Mouse (Mus musculus) yolk sac, embryonic 10.5 days (tissue): ENCODE data around the gene Klhdc8b.

Experiments
- DNase-seq: peaks from one replicate; pipeline ENCODE4 v3.0.0-alpha.2; 2017; ENCODE audit warnings: low spot score

The Klhdc8b gene

DNA sequence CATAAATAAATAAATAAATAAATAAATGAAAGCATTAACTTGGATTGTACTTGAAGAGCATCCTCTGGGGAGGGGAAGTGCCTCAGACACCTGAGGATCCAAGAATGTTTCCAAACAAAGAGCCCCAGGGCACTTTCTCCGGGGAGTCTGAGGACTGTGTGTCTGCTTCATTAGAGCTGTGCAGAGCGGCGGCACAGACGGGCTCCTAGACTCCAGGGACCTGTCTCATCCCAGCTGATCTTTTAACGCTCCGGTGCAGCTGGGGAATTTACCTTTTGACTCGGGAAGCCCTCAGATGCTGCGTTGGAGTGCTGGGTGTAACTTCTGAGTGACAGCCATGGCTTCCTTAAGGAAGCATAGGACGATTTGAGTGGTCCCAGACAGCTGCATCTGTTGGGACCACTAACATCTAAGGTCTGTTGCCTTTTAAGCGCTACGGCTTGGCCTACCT is at the start of gene Klhdc8b:
Gene Klhdc8b (minus strand): TSS at position 401 of the 451 bp plus-strand sequence.
- DNase-seq: no peak

DNA sequence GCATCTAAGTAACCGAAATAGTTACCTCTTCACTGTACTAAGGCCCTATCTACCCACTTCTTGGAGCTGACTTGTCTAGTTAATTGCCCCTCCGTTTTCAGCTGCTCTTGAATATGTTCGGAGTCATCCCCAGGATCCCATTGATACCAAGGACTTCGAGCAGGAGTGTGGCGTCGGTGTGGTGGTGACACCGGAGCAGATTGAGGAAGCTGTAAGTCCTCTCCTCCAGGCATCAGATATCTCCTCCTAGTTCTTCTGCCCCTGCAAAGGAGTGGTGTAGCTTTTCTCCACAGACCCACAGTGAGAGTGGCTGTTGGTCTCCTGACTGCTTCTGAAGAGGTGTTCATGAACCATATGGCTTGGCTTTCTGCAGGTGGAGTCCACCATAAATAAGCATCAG is 47.4 kb upstream of the Klhdc8b start:
- DNase-seq: no peak

DNA sequence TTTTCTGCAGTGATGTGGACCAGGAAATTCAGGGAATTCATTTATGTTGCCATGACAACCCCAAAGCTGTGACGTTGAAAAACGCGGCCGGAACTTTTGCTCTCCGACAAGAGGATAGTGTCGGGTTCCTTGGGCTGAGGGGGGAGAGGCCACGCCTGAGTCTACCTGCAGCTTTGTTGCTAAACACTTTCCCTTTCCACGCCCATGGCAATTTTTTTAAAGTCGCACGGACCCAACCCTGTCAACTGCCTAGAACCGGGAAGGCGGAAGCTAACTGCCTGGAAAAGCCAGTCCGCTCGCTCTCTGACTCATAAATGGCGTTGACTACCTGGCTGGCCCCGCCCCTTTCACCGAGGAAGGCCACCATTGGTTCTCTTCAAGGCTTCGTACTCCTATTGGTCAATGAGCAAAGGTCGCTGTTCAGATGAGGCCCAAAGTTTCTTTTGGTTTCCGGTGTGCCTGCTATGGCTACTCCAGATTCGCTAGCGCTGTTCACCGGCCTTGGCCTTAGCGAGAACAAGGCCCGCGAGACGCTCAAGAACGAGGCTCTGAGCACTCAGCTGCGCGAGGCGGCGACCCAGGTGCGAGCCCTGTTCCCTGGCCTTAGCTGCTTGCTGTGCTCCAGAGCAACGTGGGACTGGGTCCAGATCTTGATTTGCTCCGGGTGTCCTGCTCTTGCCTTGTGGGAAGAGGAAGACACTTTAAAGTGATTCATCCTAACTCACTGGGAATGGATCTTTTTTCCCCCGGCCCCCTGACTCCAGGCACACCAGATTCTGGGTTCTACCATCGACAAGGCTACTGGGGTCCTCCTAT is 46.4 kb upstream of the Klhdc8b start, which contains the start of gene Qars:
Gene Qars (plus strand): TSS at position 88 of the 816 bp plus-strand sequence.
- DNase-seq: peak; percentile 97

DNA sequence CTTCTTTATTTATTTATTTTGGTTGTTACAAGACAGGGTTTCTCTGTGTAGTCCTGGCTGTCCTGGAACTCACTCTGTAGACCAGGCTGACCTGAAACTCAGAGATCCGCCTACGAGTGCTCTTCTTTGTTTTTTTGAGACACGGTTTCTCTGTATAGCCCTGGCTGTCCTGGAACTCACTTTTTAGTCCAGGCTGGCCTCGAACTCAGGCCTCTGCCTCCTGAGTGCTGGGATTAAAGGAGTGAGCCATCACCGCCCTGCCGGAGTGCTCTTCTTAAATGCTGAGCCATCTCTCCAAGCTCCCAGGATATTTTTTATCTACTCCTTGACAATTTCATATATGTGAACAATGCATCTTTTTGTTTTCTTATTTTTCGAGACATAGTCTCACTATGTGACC is 45.5 kb upstream of the Klhdc8b start:
- no peak for DNase-seq

DNA sequence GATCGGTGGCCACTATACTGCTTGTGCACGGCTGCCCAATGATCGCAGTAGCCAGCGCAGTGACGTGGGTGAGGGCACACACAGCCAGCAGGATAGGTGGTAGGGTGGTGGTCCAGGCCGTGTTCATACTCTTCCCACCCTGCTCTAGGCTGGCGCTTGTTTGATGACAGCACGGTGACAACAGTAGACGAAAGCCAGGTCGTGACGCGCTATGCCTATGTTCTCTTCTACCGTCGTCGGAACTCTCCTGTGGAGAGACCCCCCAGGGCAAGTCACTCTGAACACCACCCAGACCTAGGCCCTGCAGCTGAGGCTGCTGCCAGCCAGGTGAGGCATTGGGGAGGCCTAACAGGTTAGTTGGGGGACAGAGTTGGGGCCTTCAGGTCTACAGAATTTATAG is 38.6 kb upstream of the Klhdc8b start:
- DNase-seq: no peak

DNA sequence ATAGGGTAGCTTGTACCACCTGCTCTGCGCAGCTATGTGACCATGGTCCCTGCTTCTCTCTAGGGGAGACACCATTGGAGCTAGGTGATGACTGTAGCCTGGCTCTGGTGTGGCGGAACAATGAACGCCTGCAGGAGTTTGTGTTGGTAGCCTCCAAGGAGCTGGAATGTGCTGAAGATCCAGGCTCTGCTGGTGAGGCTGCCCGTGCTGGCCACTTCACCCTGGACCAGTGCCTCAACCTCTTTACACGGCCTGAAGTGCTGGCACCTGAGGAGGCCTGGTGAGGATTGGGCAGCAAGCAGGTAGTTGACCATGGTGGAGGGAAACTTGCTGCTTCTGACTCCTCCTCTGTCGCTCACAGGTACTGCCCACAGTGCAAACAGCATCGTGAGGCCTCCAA is 37.9 kb upstream of the Klhdc8b start:
- DNase-seq: no peak

DNA sequence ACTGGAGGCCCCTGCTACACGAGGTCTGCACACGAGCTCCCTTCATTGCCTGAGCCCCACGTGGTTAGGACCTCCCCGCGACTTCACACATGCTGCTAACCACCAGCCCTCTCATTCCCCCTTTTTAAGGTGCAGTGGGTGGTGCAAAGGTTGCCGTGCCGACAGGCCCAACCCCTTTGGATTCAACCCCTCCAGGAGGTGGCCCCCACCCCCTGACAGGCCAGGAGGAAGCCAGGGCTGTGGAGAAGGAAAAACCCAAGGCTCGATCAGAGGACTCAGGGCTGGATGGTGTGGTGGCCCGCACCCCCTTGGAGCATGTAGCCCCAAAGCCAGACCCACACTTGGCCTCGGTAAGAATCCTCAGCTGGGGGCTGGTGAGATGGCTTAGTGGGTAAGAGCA is 33.5 kb upstream of the Klhdc8b start:
- DNase-seq: no peak

DNA sequence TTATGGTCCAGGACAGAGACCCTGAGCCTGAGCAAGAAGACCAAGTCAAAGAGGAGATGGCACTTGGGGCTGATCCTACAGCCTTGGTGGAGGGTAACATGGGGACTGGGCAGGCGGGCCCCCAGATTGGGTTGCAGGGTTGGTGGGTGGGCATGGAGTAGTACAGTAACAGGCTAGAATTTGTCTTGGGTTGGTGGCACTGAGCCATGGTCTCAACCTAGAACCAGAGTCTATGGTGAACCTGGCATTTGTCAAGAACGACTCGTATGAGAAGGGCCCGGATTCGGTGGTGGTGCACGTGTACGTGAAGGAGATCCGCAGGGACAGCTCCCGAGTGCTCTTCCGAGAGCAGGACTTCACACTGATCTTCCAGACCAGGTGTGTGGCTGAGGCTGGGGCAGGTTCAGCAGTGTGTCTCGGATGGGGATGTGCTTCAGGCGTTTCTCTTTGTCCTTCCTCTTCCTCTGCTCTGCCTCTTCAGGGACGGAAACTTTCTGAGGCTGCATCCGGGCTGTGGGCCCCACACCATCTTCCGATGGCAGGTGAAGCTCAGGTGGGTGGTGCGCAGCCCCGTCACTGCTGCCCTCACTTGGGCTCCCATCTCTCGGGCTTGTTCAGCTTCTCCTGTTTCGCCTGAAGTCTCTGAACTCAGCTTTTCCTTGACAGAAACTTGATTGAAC is 32.9 kb upstream of the Klhdc8b start:
- no peak for DNase-seq

DNA sequence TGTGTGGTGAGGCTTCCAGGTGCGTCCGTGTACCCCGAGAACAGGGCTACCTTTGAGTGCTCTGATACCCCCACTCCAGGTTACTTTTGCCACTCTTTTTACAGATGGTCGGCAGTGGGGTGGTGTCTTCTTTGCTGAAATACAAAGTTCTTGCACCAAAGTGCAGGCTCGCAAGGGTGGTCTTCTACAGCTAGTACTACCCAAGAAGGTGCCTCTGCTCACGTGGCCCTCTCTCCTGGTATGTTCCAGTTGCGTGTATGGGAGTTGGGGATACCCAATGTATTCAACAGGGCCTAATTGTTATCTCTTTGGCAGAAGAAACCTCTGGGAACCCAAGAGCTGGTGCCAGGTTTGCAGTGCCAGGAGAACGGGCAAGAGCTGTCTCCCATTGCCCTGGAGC is 31.9 kb upstream of the Klhdc8b start:
- DNase-seq: no peak

DNA sequence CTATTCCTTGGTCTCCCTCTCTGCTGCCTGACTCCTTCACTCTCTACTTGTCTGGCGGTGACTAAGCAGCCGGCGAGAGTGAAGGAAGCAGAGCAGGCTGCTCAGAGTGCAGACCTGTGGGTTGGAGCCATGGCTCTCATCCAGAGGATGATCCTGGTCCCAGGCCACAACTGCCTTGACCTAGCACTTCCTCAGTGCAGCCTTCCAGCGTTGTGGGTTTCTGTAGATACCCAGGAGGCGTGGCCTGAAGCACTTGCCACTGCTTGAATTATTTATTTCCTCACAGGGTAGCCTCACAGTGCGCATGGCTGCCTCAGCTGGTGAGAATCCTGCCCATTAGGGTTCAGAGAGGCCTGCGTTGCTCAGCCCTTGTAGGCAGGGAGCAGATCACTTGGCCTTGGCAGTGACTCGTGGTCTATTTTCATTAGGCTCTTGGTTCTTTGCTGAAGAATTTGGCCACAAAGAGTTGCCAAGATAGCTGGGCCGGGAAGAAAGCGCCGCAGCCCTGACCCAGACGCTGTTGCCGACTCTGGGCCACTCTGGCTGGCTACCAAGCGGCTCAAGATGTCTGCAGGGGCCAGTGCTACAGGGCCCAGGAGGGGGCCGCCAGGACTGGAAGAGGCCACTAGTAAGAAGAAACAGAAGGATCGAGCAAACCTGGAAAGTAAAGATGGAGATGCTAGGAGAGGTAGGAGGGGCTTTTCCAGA is 30.8 kb upstream of the Klhdc8b start:
- DNase-seq: no peak

DNA sequence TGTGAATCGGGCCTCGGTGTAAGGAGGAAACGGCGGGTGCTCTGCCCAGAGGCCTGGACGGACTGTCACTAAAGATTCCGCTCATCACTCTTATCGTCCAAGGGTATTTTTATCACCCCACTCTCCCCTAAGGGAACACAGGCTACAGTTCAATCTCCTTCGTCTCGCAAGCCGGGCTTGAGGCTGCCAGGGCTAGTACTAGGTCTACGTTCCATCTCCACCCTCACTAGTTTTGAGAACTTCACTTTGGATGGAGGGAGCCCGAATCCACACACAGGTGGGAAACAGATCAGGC is 29.9 kb upstream of the Klhdc8b start:
- DNase-seq: no peak

DNA sequence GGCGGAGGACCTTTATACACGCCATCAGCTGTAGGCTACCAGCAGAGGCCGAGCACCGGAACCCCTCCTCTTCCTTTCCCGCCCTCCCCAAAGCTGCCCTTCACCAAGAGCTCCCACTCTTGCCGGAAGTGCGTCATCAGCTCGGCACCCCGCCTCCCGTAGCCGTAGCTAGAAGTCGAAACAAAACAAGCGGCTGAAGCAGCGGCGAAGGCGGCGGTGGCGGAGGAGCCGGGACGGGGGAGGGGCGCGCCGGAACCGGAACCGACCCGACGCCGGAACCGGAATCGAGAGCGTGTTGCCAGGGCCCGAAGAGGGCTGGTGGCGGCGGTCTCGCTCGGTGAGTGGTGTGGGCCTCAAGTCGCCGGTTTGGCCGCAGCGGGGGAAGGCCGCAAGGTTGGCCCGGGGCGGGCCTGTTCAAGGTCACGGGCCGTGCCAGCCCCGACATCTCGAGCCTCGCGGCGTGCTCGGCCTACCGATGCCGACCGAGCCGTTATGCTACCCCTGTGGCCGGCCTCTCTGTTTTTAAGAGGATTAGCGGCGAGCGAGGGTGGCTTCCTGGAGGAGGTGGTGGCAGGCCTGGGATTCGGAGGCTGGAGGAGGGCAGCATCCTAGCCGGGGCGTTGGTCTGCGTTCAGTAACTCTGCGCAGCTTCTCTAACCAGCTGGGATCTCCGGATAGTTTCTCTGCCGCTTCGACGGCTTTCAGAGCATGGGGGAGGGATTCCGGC is 29.3 kb upstream of the Klhdc8b start, which contains the start of gene Usp19:
Gene Usp19 (plus strand): TSS at position 44 of the 727 bp plus-strand sequence.
- peak; percentile 97 for DNase-seq

DNA sequence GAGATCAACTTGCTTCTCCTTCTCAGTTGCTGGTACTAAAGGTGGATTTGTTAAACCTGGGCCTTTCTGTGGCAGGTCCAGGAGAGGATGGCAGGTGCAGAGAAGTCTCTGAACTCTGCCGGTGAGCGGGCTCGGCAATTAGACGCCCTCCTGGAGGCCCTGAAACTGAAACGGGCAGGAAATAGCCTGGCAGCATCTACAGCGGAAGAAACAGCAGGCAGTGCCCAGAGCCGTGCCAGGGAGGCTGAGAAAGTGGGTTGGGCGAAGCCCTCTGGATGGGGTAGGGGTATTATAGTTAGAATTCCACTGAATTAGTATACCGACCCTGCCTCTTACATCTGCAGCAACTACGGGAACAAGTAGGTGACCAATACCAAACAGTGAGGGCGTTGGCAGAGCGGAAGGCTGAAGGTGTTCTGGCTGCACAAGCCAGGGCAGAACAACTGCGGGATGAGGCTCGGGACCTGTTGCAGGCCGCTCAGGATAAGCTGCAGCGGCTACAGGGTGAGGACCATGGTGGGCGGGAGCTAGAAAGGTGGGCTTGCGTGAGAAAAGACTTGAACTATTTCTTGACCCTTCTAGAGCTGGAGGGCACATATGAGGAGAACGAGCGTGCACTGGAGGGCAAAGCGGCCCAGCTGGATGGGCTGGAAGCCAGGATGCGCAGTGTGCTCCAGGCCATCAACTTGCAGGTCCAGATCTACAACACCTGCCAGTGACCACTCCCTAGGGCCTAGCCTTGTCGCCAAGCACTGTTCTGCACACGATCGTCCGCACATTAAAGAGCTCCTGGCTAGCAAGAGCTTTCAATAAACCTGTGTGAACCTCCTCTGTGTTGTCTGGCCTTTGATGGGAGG is 28.5 kb upstream of the Klhdc8b start:
- no peak for DNase-seq

DNA sequence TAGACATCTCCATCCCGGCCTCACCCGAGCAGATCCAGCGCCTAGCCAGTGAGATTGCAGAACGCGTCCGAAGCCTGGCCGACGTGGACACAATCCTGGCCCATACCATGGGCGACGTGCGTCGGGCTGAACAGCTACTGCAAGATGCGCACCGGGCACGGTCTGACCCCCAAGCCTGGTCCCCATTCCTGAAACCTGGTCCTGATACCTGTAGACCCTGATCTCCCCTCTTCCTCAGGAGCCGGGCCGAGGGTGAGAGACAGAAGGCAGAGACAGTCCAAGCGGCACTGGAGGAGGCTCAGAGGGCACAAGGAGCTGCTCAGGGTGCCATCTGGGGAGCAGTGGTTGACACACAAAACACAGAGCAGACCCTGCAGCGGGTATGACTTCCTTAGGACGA is 27.8 kb upstream of the Klhdc8b start:
- no peak for DNase-seq

DNA sequence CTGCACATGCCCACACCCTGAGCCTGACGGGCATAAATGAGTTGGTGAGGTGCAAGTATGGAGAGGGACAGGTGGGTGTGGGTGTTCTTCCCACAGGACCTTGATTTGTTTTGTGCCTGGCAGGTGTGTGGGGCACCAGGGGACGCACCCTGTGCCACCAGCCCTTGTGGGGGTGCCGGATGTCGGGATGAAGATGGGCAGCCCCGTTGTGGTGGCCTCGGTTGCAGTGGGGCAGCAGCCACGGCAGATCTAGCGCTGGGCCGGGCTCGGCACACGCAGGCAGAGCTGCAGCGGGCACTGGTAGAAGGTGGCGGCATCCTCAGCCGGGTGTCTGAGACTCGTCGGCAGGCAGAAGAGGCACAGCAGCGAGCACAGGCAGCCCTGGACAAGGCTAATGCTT is 27.0 kb upstream of the Klhdc8b start:
- no peak for DNase-seq

DNA sequence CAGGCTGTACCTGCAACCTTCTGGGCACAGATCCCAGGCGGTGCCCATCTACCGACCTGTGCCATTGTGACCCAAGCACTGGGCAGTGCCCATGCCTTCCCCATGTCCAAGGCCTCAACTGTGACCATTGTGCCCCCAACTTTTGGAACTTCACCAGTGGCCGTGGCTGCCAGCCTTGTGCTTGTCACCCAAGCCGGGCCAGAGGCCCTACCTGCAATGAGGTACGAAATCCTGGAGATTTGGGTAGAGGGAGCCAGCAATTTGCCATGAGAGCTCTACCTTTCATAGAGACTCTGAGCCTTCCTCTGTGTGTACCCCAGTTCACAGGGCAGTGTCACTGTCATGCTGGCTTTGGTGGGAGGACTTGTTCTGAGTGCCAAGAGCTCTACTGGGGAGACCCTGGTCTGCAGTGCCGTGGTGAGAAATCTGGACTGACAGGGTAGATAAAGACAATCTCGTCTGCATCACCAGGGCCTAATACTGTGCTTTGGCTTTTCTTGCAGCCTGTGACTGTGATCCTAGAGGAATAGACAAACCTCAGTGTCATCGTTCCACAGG is 25.7 kb upstream of the Klhdc8b start:
- DNase-seq: no peak

DNA sequence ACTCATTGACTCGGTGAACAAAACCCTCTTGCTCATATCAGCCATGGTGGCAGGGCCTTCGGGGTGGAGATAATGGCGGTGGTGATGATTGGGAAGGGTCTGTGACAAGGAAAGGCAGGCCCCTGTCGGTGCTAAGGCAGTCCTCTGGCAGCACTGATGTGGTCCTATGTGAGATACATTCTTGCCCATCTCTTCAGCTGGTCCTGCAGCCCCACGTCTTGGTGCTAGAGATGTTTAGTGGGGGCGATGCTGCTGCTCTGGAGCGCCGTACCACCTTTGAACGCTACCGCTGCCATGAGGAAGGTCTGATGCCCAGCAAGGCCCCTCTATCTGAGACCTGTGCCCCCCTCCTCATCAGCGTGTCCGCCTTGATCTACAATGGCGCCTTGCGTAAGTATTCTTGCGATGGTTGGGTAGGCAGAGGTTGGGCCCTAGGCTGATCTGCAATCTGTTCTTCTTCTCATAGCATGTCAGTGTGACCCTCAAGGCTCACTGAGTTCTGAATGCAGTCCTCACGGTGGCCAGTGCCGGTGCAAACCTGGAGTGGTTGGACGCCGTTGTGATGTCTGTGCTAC is 24.0 kb upstream of the Klhdc8b start:
- DNase-seq: no peak

DNA sequence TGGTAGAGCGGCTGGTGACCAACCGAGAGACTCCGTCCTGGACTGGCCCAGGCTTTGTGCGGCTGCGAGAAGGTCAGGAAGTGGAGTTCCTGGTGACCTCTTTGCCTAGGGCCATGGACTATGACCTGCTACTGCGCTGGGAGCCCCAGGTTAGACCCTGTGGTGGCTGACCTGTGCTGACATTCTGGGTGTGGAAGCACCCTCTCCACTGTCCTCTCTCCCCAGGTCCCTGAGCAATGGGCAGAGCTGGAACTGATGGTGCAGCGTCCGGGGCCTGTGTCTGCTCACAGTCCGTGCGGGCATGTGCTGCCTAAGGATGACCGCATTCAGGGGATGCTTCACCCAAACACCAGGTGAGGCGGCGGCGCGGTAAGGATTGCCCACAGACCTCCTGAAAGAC is 22.6 kb upstream of the Klhdc8b start:
- peak; percentile 36 for DNase-seq

DNA sequence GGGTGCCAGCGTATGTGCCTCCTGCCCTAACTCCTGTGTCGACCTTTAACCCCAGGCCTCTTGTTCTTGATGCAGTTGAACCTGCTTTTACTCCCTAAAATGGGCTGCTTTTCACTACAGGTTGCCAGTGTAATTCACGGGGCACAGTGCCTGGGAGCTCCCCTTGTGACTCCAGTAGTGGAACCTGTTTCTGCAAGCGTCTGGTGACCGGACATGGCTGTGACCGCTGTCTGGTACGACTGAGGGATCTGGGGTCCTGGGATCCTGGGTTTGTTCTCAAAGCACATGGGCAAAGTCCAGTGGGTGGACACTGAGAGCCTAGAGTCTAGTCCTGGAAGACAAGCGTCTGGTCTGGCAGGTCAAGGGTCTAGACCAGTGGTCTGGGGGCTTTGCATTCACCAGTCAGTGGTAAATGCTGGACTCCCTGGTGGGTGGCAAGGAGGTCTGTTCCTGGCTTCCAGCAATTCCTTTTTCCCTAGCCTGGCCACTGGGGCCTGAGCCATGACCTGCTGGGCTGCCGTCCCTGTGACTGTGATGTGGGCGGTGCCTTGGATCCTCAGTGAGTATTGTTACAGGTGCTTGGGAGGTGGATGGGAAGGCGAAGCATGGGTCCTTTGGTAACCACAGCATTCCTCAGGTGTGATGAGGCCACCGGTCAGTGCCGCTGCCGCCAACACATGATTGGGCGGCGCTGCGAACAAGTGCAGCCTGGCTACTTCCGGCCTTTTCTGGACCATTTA is 21.8 kb upstream of the Klhdc8b start:
- DNase-seq: peak; percentile 72
